Mouse (Mus musculus) retina, adult 2 months (tissue): ENCODE results near the gene Gm21972.

Source experiments
- DNase-seq: peaks from one replicate; pipeline ENCODE4 v3.0.0-alpha.2; 2012; ENCODE audit warnings: low read depth, low spot score

Gene Gm21972

DNA sequence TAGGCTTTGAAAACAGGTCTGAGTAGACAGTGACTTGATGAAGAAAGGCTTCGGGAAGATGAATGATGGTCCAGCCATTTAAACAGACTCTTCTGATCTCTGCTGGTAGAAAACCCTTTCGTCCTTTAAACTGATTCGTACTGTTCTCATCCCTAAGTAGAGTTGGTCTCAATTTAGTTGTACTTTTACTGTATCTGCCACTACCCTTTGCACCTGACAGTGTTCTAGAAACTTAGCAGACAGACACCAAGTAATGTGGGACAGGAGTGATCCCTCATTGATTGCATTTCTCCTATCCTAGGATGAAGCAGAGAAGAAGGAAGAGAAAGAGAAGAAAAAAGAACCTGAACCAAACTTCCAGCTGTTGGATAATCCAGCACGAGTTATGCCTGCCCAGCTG lies at the start of gene Gm21972:
TSS of gene Gm21972 (plus strand) at position 301 of the 400 bp plus-strand sequence.
- no peak for DNase-seq

DNA sequence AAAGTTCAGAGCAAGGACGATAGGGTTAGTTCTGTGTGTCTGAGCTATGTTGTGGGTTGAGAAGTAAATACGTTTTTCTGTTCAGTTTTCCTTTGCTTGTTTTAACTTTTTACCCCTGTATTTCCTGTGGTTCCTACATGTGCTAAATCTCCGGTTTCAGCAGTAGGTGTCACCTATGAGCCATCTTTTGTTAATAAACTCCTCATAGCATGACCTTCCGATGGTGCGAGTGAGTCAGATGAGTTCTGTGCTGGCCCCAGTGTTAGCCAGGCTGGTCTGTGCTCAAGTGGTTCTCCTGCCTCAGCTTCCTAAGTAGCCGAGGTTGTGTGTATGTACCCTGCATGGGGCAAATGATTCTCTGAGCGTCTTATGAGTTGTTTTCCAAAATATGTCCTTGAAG lies 39.0 kb upstream of the Gm21972 start:
- DNase-seq = no peak

DNA sequence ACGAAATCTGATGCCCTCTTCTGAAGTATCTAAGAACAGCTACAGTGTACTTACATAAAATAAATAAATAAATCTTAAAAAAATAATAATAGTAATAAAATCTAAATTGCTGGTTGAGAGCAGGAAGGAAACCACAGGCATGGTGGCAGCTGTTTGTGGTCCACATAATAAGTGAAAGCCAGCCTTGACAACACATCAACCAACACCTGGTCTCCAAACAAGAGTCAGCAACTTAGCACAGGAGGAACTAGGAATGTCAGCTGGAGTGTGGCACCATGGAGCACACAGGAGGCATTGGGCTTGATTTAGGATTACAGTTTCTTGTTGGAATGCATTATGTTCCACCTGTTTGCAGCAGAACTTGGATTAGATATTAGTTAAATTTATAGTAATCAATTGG lies 28.4 kb upstream of the Gm21972 start:
- DNase-seq = no peak

DNA sequence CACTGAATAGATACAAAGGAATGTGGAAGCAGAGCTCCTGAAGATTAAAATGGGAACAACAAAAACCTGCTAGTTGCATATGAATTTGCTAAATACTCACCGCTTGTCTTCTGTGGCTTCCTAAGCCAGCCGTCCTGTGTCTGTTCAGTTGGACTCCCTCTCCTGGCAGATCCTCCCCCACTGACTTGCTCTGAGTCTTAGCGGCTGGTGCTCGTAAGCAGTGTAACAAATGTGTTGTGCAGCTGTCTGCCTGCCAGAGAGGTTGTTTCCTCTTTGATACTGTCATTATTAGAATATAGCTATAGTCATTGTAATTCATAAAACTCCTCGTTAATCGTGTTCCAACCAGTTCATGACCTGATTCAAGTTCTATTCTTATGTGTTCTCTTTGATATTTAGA lies 21.7 kb upstream of the Gm21972 start, which contains the start of gene Htr2b:
TSS of gene Htr2b (minus strand) at position 192 of the 400 bp plus-strand sequence.
- no peak for DNase-seq

DNA sequence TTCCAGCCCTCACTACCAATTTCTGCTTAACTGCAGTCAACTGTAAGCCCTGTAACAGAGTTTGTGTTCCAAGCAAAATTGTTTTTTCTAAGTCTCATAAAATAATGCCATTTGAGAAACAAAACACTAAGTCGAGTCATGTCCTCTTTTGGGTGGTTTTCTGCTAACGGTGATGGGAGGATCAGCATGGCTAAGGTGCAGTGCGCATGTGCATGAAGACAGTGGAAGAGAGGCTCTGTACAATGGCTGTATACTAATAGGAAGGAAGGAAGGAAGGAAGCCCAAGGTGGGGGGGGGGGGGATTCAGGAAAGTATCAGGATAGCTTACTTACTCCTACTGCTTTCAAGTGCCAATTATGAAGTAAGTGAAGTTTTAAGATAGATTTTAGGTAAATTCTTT lies 19.3 kb upstream of the Gm21972 start:
- no peak for DNase-seq

DNA sequence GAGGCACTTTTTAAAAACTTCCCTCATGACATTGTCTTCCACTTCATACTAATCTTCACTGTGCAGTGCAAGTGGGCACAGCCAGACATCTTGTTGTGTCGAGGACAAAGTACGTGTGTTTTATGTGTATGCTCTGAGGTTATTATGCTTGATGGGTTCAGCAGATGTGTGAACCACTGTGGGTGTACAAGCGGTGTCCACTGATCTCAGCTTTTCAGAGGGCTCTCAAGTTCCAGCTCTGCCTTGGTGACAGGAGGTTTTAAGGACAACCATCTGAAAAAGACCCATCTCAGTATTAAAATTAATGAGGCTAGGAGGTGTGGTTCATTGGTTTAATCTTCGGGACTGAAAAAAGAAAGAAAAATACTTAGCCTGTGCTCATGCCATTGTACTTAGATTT lies 13.9 kb upstream of the Gm21972 start:
- no peak for DNase-seq

DNA sequence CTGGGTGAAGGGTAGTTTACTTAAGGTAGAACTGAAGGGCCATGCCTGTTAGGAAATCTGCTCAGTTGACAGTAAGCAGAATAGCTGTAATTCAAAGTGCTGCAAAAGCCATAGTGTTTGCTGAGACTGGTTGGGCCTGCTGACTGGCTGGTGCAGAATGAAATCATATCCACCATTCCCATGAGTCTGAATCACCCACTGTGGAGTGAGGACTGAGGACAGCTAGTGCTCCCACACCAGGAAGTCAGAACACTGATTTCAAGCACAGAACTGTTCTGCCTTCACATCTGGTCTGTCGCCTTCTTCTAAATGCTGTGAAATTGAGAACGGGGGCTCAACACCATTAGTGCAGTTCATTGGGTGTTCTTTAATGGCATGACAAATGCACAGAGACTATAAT lies 7.4 kb upstream of the Gm21972 start:
- no peak for DNase-seq

DNA sequence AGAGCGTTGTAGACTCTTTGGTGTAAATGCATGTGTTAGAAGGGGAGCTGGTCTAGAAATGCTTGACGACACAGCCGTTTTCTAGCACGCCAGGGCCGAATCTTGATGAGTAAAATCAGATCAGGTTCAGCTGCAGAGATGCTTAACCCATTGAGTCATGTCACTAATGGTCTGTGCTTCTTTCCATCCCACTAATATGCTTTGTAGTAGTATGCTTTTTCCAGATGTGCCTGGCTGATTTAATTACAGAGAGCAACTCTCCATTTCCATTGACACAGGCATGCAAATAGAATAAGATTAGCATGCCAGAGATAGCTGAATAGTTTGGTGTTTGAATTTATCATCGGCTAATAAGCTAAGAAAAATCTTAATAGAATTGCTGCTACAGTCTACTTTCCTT lies 1.9 kb downstream of the Gm21972 start:
- no peak for DNase-seq

DNA sequence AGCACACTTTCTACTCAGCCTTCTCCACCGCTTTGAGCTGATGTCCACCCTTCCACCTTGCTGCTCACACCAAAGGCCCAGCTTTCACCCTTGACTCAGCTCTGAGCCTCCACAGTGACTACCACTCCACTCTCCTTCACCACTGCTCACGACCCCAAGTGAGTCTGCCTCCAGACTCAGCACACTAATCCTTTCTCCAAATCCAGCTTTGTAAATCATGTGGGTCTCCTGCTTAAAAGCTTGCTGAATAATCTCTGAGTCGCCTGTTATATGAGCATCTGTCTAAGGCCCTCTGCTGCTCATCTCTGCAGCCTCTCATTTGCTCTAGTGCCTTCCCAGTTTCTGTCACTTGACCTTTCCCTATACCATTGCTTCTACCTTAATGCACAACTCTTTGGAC lies 7.6 kb downstream of the Gm21972 start:
- DNase-seq = peak; percentile 32

DNA sequence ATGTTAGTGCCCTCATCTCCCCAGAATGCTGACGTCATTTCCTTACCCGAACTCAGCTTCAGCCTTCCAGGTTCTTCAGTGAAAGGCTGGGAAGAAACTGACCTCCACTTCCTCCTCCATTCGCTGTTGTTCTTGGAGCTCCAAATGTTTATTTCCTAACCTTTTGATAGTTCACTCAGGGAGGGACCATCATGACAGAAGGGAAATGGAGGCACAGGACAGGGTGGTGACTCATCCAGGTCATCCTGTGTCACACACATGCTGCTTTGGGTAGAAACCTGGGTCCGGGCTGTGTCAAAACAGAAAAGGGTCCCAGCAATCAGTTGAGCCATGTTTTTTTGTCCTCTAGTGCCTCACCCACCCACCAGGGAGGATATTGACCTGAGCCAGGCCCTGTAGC lies 9.7 kb downstream of the Gm21972 start:
- DNase-seq = no peak

DNA sequence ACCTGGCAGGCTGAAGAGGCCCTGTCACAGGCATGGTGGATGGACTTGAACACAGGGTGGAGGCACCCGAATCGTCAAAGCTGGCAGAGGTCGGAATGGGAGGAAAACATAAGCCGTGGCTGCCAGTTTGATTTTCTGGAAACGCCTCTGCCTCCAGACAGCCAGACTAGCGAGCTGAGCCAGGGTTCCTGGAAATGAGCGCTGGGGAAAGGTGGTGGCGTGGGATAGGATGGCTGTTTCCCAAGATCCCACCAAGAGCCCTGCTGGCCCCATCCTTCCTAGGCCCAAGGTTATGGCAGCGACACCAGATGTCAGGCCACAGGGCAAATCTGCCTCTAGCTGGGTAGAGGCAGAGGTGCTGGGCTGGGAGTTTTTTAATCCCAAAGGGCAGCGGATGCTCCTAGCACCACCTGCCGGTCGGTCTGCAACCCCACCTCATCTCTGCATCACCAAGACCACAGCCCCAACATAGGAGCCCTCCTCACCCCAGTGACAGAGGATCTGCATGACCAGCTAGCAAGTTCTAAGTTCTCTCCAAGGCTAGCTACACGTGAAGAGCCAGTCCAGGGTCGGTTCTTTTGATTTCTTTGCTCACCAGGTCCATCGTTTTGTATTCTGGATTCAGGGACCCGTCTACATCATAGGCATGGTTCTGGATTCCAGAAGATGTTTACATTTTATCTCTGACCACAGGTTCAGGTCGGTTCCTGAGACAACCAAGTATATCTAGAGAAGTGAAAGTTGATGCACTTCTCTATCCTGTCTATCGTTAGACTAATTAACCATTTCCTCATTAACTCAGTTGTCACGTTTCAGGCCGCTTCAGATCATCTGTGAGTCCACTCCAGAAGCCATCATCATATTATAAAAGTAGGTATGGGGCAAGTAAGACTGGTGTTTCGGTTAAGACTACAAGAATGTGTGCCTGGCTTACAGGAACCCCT lies 10.8 kb downstream of the Gm21972 start:
- DNase-seq = no peak

DNA sequence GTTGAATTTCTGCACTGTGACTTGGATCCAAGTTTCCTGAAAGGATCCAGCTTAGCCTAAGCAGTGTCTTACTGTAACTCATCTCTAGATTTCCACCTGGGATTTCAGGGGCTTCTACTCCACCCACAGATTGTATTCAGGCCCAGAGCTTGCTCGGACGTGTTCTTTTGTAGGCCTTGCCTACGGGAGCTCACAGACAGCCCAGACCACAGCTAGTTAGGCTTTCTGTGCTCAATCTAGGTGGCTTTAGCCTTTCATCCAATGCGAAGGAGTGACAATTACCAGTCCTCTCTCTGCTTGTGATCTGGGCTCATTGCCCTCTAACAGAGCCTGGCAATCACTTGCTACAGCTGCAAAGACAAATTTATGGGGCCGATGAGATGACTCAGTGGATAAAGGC lies 12.9 kb downstream of the Gm21972 start:
- DNase-seq = no peak

DNA sequence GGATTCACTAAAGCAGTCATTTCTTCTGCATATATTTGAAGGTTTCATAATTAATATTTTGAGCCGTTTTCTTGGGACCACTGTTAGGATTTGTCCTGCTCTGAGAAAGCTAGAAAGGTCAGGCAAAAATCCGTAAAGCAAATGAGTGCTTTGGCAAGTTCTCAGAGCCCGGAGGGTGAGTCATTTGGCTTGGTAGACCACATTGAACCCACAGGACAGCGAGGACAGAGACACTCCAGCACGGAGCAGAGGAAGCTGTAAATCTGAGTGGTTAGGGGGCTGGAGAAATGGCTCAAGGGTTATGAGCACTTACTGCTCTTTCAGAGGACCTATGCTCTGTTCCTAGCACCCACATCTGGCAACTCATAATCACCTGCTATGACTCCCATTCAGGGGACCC lies 14.1 kb downstream of the Gm21972 start:
- DNase-seq = no peak

DNA sequence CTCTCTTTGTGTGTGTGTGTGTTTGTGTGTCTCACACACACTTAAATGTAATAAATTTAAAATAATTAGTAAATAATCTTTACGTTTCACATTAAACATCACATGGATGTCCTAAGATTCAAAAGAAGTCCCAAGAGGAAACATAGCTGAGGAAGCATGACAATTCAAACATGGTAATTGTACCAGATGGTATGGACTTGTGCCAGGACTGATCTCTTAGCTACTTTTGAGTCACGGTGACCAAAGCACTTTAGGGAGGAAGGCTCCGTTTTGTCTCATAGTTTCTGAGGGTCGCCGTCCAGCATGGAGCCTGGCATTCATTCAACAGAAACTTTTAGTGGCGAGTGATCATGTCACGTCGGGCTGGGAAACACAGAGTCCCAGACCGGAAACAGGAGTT lies 14.7 kb downstream of the Gm21972 start:
- no peak for DNase-seq

DNA sequence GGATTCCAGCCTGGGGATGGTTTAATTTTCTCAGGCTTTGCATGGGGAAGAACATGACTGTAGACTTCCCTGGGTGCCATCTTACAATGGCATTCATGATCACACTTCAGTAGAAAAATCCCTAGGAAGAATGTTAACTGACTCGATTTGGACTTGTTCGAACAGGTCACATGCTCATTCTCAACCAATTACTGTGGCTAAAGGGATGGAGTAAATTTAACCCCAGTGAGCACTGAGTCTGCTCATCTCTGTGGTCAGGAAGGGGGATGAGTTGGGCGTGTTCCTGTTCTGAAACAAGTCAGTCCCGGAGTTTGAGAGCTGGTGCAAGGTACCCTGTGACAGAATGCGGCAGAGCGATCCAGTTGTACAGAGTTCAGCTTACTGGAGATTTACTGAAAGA lies 17.5 kb downstream of the Gm21972 start:
- no peak for DNase-seq

DNA sequence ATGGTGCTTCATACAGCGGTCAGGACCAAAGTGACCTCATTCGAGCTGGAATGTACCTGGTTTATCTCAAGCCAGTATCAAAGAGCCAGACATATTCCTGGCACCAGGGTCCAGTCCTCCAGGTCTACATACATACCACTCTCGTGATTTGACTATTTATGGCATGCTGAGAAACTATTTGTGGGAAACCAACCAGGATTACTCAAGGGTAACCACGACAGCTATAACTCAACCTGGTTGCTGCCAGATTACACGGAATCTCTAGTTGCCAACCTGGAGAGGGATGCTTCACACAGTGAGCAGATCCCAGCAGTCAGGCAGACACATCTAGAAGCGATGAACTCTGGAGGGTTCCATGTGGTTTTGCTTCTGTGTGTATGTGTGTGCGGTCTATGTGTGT lies 17.9 kb downstream of the Gm21972 start:
- no peak for DNase-seq

DNA sequence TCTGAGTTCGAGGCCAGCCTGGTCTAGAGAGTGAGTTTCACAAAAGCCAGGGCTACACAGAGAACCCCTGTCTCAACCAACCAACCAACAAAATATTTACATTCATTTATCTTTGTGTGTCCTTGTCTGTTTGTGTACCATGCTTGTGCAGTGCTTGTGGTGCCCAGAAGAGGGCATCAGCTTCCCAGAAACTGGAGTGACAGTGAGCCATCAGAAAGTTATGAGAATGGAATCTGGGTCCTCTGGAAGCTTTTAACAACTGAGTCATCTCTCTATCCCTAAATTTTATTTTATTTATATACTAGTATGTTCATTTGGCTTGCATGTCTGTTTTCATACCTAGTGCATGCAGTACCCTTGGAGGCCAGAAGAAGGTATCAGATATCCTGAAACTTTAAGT lies 19.2 kb downstream of the Gm21972 start:
- DNase-seq = no peak

DNA sequence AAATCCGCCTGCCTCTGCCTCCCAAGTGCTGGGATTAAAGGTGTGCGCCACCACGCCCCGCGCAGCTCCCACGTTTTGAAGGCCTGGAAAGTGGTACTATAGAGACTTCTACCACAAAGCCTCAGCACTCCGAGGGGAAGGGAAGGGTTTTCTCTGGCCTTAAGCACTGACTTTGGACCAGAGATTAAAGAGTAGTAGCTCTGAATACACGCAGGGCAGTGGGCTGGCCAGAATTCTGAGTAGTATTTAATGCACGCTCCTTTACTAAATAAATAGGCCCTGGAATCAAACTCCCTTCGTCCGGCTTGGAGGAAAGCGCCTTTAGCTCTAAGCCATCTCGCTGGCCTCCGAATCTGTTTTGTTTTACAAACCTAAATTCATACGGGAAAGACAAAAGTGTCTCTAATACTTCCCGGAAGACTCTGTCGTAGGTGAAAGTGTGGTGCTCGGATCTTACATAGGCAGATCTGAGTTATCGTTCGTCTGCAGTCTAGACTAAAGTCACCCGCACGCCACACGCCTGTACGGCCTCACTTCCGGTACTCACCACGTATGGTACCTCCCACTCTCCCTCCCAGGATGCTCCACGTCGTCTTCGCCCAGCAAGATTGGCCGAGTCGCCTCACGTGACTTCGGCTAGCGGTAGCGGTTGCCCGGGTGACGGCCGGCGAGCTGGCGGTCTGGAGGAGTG lies 20.8 kb downstream of the Gm21972 start, which contains the start of gene Armc9:
TSS of gene Armc9 (plus strand) at position 648 of the 691 bp plus-strand sequence.
- DNase-seq = peak; percentile 88

DNA sequence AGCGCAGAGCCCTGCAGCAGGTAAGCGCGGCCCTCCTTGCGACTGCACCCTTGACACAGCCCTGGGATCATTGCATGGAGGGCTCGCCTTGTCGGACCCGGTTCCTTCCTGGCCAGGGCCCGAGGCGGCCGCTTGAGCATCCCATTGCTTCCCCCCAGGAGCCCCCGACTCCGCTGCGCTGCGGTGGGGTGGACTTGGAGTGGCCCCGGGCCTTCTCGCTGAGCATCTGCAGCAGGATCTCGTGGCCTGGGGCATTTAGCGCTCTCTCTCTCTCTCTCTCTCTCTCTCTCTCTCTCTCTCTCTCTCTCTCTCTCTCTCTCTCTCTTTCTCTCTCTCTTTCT lies 21.4 kb downstream of the Gm21972 start:
- DNase-seq = no peak

DNA sequence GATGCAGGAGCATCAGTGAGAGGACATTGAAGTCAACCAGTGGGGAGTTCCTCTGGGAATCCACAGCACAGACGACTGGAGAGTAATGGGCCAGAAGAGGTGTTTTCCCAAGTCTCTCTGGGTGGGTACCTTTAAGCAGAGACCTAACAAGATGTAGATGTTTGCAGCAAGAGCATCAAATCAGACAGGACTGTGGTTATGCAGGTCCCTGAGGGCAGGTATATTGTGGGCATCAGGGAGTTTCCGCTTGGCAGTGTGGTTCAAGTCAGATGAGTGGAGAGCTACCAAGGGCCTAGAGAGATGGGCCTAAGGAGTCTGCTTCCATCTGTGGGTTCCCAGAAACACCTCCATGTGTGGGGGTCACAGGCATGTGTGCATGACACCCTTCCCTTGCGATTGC lies 22.6 kb downstream of the Gm21972 start:
- no peak for DNase-seq

DNA sequence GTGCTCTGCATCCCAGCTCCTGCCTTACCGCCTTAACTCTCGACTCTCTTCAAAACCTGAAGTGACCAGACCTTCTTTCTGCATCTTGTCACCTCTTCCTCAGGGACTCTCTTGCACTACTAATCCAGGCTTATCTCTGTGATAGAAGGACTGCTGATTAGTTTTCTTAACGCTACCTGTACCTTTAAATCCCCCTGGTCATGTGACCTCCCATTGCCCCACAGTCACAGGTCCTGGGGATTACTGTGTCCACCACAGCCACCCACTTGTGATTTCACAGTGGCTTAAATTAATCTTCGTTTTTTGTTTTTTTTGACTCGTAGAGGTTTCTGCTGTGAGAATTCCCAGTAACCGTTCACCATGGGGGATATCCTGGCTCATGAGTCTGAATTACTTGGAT lies 23.2 kb downstream of the Gm21972 start:
- no peak for DNase-seq

DNA sequence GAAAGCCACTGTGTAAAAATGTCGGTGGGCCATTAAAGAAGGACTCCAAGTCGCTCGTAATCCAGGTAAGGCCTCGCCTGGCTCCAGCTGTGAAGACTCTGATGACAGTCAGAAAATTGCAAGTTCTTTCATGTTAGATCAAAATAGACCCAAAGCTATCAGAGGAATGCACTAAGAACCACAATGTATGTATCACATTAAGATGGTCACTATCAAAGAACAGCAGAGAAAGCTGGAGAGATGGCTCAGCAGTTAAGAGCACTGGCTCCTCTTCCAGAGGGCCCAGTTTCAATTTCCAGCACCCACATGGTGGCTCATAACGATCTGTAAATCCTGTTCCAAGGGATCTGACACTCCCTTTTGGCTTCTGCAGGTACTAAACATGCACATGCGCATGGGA lies 26.6 kb downstream of the Gm21972 start:
- no peak for DNase-seq

DNA sequence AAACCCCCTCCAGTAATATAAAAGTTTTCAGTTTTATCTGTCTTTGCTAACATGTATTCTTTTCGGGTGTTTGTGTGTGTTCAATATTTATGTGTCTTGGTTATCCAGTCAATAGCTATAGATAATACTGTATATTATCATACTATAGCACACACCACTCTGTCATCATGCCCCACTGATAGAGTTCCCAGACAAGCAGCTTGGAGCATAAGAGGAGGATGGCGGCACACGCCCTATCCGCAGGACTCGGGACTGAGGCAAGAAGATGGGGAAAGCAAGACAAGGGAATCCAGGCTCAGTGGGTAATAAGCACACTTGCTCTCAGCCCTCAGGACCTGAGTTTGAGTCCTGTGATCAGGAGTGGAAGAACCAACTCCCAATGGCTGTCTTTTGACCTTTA lies 27.0 kb downstream of the Gm21972 start:
- DNase-seq = no peak
